ENCODE assay signal across 11 mouse cellular contexts in genomic region chrX:56274170-56274569, GRCm38 (mm10).
DNase-seq lines count a peak whose midpoint lies in the region; ATAC-seq and TF ChIP-seq lines count a peak whose summit lies in the region.
"Had no signal": no experiment of that assay in that cellular context is flagged by ENCODE, and none has a peak within 500 bp of the region (broad histone marks: within the 10 kb centered on the region; RNA-seq: fewer than 3 reads in every experiment).

No protein-coding gene starts in this region.

- peak; percentile 35 for TF ChIP-seq CTCF in liver, embryonic 14.5 days (IDR thresholded peaks at IDR 0.05; ENCODE audit: low read depth)

- H3K27ac ChIP-seq in kidney, embryonic 15.5 days = no peak overlapping the region
- no peak overlapping the region for H3K27ac ChIP-seq in embryonic facial prominence, embryonic 10.5 days (replicated peaks)
- H3K27ac ChIP-seq in liver, embryonic 14.5 days = no peak overlapping the region
- H3K27ac ChIP-seq: lung, embryonic 15.5 days; stomach, embryonic 15.5 days had no signal

- DNase-seq in CD4-positive, CD25-positive, alpha-beta regulatory T cell, adult 2 months (ENCODE audit: low read depth, low spot score) = peak; percentile 39
- peak; percentile 14 for DNase-seq in kidney, adult 18-20 months
- DNase-seq in MEL-GATA-1-ER (ENCODE audit: extremely low read depth, low read depth) = peak; percentile 8
- DNase-seq in embryonic facial prominence, embryonic 10.5 days (ENCODE audit: low spot score) = peak; percentile 23
- peak in 1 of 3 experiments; percentile 9 for DNase-seq in liver, embryonic 14.5 days (ENCODE audit: low read depth in 3 of 3, low spot score in 3 of 3)

- no peak for TF ChIP-seq EP300 in liver, embryonic 14.5 days (IDR thresholded peaks at IDR 0.05; ENCODE audit: low read depth)

- H3K4me3 ChIP-seq in kidney, embryonic 15.5 days (replicated peaks) = no peak overlapping the region
- H3K4me3 ChIP-seq in embryonic facial prominence, embryonic 10.5 days = no peak overlapping the region
- H3K4me3 ChIP-seq in liver, embryonic 14.5 days (ENCODE audit: insufficient read depth in 1 of 2, low read depth in 2 of 2, low read length in 2 of 2) = no peak overlapping the region
- H3K4me3 ChIP-seq: erythroblast, embryonic 14.5 days; lung, embryonic 15.5 days; stomach, embryonic 15.5 days had no signal

- no peaks in the 10 kb centered on the region for H3K9me3 ChIP-seq in kidney, embryonic 15.5 days (replicated peaks)
- no peaks in the 10 kb centered on the region for H3K9me3 ChIP-seq in embryonic facial prominence, embryonic 10.5 days
- H3K9me3 ChIP-seq in liver, embryonic 14.5 days (ENCODE audit: control insufficient read depth, low read length) = no peaks in the 10 kb centered on the region
- H3K9me3 ChIP-seq: lung, embryonic 15.5 days; stomach, embryonic 15.5 days had no signal

- H3K27me3 ChIP-seq in kidney, embryonic 15.5 days = no peaks in the 10 kb centered on the region
- H3K27me3 ChIP-seq in embryonic facial prominence, embryonic 10.5 days (replicated peaks; ENCODE audit: low read depth, poor library complexity, severe bottlenecking) = no peaks in the 10 kb centered on the region
- H3K27me3 ChIP-seq in liver, embryonic 14.5 days (ENCODE audit: control insufficient read depth, insufficient read depth, low read length) = no peaks in the 10 kb centered on the region
- H3K27me3 ChIP-seq: lung, embryonic 15.5 days; stomach, embryonic 15.5 days had no signal

- H3K4me2 ChIP-seq in kidney, embryonic 15.5 days = no peak overlapping the region
- H3K4me2 ChIP-seq in liver, embryonic 14.5 days (ENCODE audit: low read depth) = no peak overlapping the region
- H3K4me2 ChIP-seq: lung, embryonic 15.5 days; stomach, embryonic 15.5 days had no signal

- 6% methylated on average over 1 of the region's 1 CpGs for WGBS in kidney, embryonic 15.5 days
- WGBS in embryonic facial prominence, embryonic 10.5 days = 3% methylated on average over 1 of the region's 1 CpGs
- WGBS in liver, embryonic 14.5 days (ENCODE audit: insufficient replicate concordance) = 0% methylated on average over 1 of the region's 1 CpGs

- H3K36me3 ChIP-seq in kidney, embryonic 15.5 days = no peaks in the 10 kb centered on the region
- H3K36me3 ChIP-seq in embryonic facial prominence, embryonic 10.5 days (replicated peaks) = no peaks in the 10 kb centered on the region
- H3K36me3 ChIP-seq in liver, embryonic 14.5 days (replicated peaks; ENCODE audit: control insufficient read depth, insufficient read depth, low read depth) = no peaks in the 10 kb centered on the region
- H3K36me3 ChIP-seq: lung, embryonic 15.5 days; stomach, embryonic 15.5 days had no signal

- no peaks in the 10 kb centered on the region for H3K4me1 ChIP-seq in kidney, embryonic 15.5 days
- no peaks in the 10 kb centered on the region for H3K4me1 ChIP-seq in embryonic facial prominence, embryonic 10.5 days
- no peaks in the 10 kb centered on the region for H3K4me1 ChIP-seq in liver, embryonic 14.5 days (replicated peaks; ENCODE audit: control insufficient read depth in 2 of 2, insufficient read depth in 2 of 2, low read length in 1 of 2)
- H3K4me1 ChIP-seq: lung, embryonic 15.5 days; stomach, embryonic 15.5 days had no signal

- ATAC-seq in CD4-positive, CD25-positive, alpha-beta regulatory T cell, adult 4 months = no peak
- ATAC-seq in kidney, embryonic 15.5 days (replicated peaks; ENCODE audit: low FRiP score) = no peak
- no peak for ATAC-seq in liver, embryonic 14.5 days (ENCODE audit: insufficient read depth)
- no peak for ATAC-seq in erythroid progenitor cell, adult 5-6 weeks (replicated peaks; ENCODE audit: low FRiP score, poor library complexity, severe bottlenecking)

- no peak overlapping the region for H3K9ac ChIP-seq in kidney, embryonic 15.5 days
- H3K9ac ChIP-seq in liver, embryonic 14.5 days (replicated peaks) = no peak overlapping the region
- H3K9ac ChIP-seq: lung, embryonic 15.5 days; stomach, embryonic 15.5 days had no signal
